Mouse (Mus musculus) layer of hippocampus, adult 2 months (tissue): ENCODE data around the gene Ubash3a. TPM values are rescaled to one million over a fixed set of nuclear protein-coding genes. Genes with fewer than 3 reads are reported as not detected.

Source experiments
- DNase-seq, 2 experiments: peaks; one replicate each; pipeline ENCODE4 v3.0.0; 2022; ENCODE audit warnings: low spot score in 2 of 2
- H3K27ac ChIP-seq: fragments of 200-600 bp; 2 replicates; pipeline ENCODE4 v1.8.1; 2022
- H3K4me3 ChIP-seq: fragments of 200-600 bp; 2 replicates; pipeline ENCODE4 v1.8.1; 2022; ENCODE audit warnings: mild to moderate bottlenecking
- CTCF ChIP-seq: fragments of 200-600 bp; conservative IDR thresholded peaks from 2 replicates; pipeline ENCODE4 v1.8.1; 2022; ENCODE audit warnings: antibody characterized with exemption, mild to moderate bottlenecking, moderate library complexity
- long read RNA-seq, 2 experiments: library from polyadenylated mRNA; stranded (forward); transcript quantifications; one replicate each; pipeline ENCODE4 v2.0.0; 2021; ENCODE audit warnings: borderline mapping rate in 2 of 2
- total RNA-seq, 2 experiments: library from RNA; stranded (reverse); gene quantifications; 2 replicates each; pipeline ENCODE4 v1.2.3; 2021

Gene Ubash3a
- under 1 TPM; 0.66 to 0.95 TPM for total RNA-seq
- long read RNA-seq, experiment 1, partial matches to known transcripts, result 0 of 1 reads
- long read RNA-seq, experiment 1, other reads (novel, unspliced or antisense), result 1 of 1 reads
- long read RNA-seq, experiment 2, result 0 reads

GRCm38 (mm10) chr17:31207771-31208334 lies at the start of gene Ubash3a:
TSS of gene Ubash3a (plus strand) at chr17:31207873.
- DNase-seq, result no peak
- TF ChIP-seq CTCF, result no peak
- no peak within 1 kb of the TSS for H3K27ac ChIP-seq
- H3K4me3 ChIP-seq, result no peak within 1 kb of the TSS

GRCm38 (mm10) chr17:31157921-31158320 lies 49.8 kb upstream of the Ubash3a start:
- no peak for TF ChIP-seq CTCF

GRCm38 (mm10) chr17:31160291-31160690 lies 47.4 kb upstream of the Ubash3a start:
- Histone ChIP-seq H3K27ac (no peak overlapping the region), H3K4me3 (no peak overlapping the region)
- DNase-seq, result no peak
- TF ChIP-seq CTCF, result no peak

More at GRCm38 (mm10) chr17:31157921-31158320, 49.8 kb upstream of the Ubash3a start:
- no peak for DNase-seq
- Histone ChIP-seq H3K4me3 (no peak overlapping the region), H3K27ac (no peak overlapping the region)

GRCm38 (mm10) chr17:31162607-31163006 lies 45.1 kb upstream of the Ubash3a start:
- no peak for TF ChIP-seq CTCF
- no peak for DNase-seq
- no peak overlapping the region for H3K4me3 ChIP-seq
- H3K27ac ChIP-seq, result no peak overlapping the region

- no peak overlapping the region for H3K27ac ChIP-seq
- TF ChIP-seq CTCF, result no peak
- H3K4me3 ChIP-seq, result no peak overlapping the region
- no peak for DNase-seq
Observed at GRCm38 (mm10) chr17:31163821-31164220, 43.9 kb upstream of the Ubash3a start.

- H3K27ac ChIP-seq, result no peak within 1 kb of the TSS
- no peak for DNase-seq
- no peak for TF ChIP-seq CTCF
- no peak within 1 kb of the TSS for H3K4me3 ChIP-seq
Observed at GRCm38 (mm10) chr17:31165127-31165526, 42.5 kb upstream of the Ubash3a start, which contains the start of gene Tff1. TSS of gene Tff1 (minus strand) at chr17:31165277.

GRCm38 (mm10) chr17:31169796-31170195 lies 37.9 kb upstream of the Ubash3a start:
- no peak for TF ChIP-seq CTCF
- H3K27ac ChIP-seq, result no peak overlapping the region
- no peak for DNase-seq
- H3K4me3 ChIP-seq, result no peak overlapping the region

- no peak for TF ChIP-seq CTCF
- no peak for DNase-seq
- no peak overlapping the region for H3K27ac ChIP-seq
- H3K4me3 ChIP-seq, result no peak overlapping the region
Observed at GRCm38 (mm10) chr17:31176321-31176720, 31.4 kb upstream of the Ubash3a start.

GRCm38 (mm10) chr17:31181490-31181889 lies 26.2 kb upstream of the Ubash3a start:
- Histone ChIP-seq H3K4me3 (no peak overlapping the region), H3K27ac (no peak overlapping the region)
- TF ChIP-seq CTCF, result no peak
- DNase-seq, result no peak

GRCm38 (mm10) chr17:31183180-31183974 lies 24.3 kb upstream of the Ubash3a start:
- H3K4me3 ChIP-seq, result no peak overlapping the region
- H3K27ac ChIP-seq, result no peak overlapping the region
- no peak for TF ChIP-seq CTCF
- DNase-seq, result peak; percentile 60 to 64

- no peak overlapping the region for H3K27ac ChIP-seq
- H3K4me3 ChIP-seq, result no peak overlapping the region
- no peak for TF ChIP-seq CTCF
- no peak for DNase-seq
Observed at GRCm38 (mm10) chr17:31184269-31184990, 23.2 kb upstream of the Ubash3a start.

GRCm38 (mm10) chr17:31187370-31187769 lies 20.3 kb upstream of the Ubash3a start:
- peak; percentile 66 to 75 for DNase-seq
- Histone ChIP-seq H3K4me3 (no peak overlapping the region), H3K27ac (no peak overlapping the region)
- TF ChIP-seq CTCF, result peak; percentile 99

- TF ChIP-seq CTCF, result no peak
- no peak for DNase-seq
Observed at GRCm38 (mm10) chr17:31191825-31192224, 15.8 kb upstream of the Ubash3a start.

More at GRCm38 (mm10) chr17:31191825-31192224, 15.8 kb upstream of the Ubash3a start:
- Histone ChIP-seq H3K4me3 (no peak overlapping the region), H3K27ac (no peak overlapping the region)
